8 mouse cellular contexts compared by ENCODE assay signal in genomic region chr9:41054166-41054565, GRCm38 (mm10). TPM values are rescaled to one million over a fixed set of nuclear protein-coding genes. Genes with fewer than 3 reads are reported as not detected.
A peak's percentile ranks its signal among the peaks of the same experiment; 100 is the strongest.
DNase-seq lines count a peak whose midpoint lies in the region; ATAC-seq and TF ChIP-seq lines count a peak whose summit lies in the region.

No protein-coding gene starts in this region.

- no peak for TF ChIP-seq POLR2A in olfactory bulb, adult 2 months (IDR thresholded peaks at IDR 0.05; ENCODE audit: insufficient read depth, low read depth, low read length)

- peak; percentile 64; the same call in 1 of the 2 replicates for ATAC-seq in forebrain, embryonic 16.5 days
- no peak for ATAC-seq in forebrain, embryonic 13.5 days
- no peak for ATAC-seq in liver, embryonic 11.5 days (replicated peaks; ENCODE audit: low FRiP score)

- TF ChIP-seq CTCF in olfactory bulb, adult 2 months (IDR thresholded peaks at IDR 0.05; ENCODE audit: insufficient read depth, low read depth, low read length): no peak

- WGBS in forebrain, embryonic 16.5 days: 79% methylated on average over 9 of the region's 9 CpGs
- WGBS in forebrain, embryonic 13.5 days: 85% methylated on average over 9 of the region's 9 CpGs
- WGBS in olfactory bulb, adult 2 months: 17% methylated on average over 9 of the region's 9 CpGs
- WGBS in liver, embryonic 11.5 days: 89% methylated on average over 9 of the region's 9 CpGs

- H3K9ac ChIP-seq in forebrain, embryonic 16.5 days (replicated peaks; ENCODE audit: low read depth, low read length): no peak overlapping the region
- H3K9ac ChIP-seq in forebrain, embryonic 13.5 days: no peak overlapping the region
- no peak overlapping the region for H3K9ac ChIP-seq in liver, embryonic 11.5 days (ENCODE audit: low read depth, low read length)

- H3K27me3 ChIP-seq in forebrain, embryonic 16.5 days (replicated peaks; ENCODE audit: control insufficient read depth, insufficient read depth, low read length): no peaks in the 10 kb centered on the region
- H3K27me3 ChIP-seq in forebrain, embryonic 13.5 days: no peaks in the 10 kb centered on the region
- H3K27me3 ChIP-seq in liver, embryonic 11.5 days (replicated peaks; ENCODE audit: control insufficient read depth, insufficient read depth, low read length): no peaks in the 10 kb centered on the region

- no peaks in the 10 kb centered on the region for H3K9me3 ChIP-seq in forebrain, embryonic 16.5 days (ENCODE audit: control insufficient read depth, low read length)
- H3K9me3 ChIP-seq in forebrain, embryonic 13.5 days (replicated peaks): no peaks in the 10 kb centered on the region
- H3K9me3 ChIP-seq in liver, embryonic 11.5 days (ENCODE audit: control insufficient read depth, low read length): no peaks in the 10 kb centered on the region

- no peak overlapping the region for H3K4me3 ChIP-seq in forebrain, embryonic 16.5 days (replicated peaks; ENCODE audit: low read length)
- H3K4me3 ChIP-seq in forebrain, embryonic 13.5 days: no peak overlapping the region
- H3K4me3 ChIP-seq in olfactory bulb, adult 2 months (ENCODE audit: insufficient read depth, low read depth, low read length): no peak overlapping the region
- no peak overlapping the region for H3K4me3 ChIP-seq in liver, embryonic 11.5 days (ENCODE audit: low read depth, low read length)

- peak; percentile 93 for DNase-seq in cerebellum, adult 9-11 months
- peak; percentile 89 to 96 for DNase-seq in layer of hippocampus, adult 18-20 months (ENCODE audit: low spot score in 2 of 2)
- DNase-seq in embryo, embryonic 11 days: no peak
- DNase-seq in liver, embryonic 11.5 days (ENCODE audit: low spot score): no peak
- DNase-seq in kidney, postnatal 14 days: no peak

- H3K27ac ChIP-seq in forebrain, embryonic 16.5 days (ENCODE audit: low read length): no peak overlapping the region
- H3K27ac ChIP-seq in forebrain, embryonic 13.5 days: no peak overlapping the region
- H3K27ac ChIP-seq in olfactory bulb, adult 2 months (ENCODE audit: insufficient read depth, low read depth, low read length): peak overlapping the region; percentile 66
- no peak overlapping the region for H3K27ac ChIP-seq in liver, embryonic 11.5 days (ENCODE audit: low read depth, low read length)

- no peak overlapping the region for H3K4me2 ChIP-seq in forebrain, embryonic 16.5 days (ENCODE audit: low read length)
- H3K4me2 ChIP-seq in forebrain, embryonic 13.5 days: no peak overlapping the region
- H3K4me2 ChIP-seq in liver, embryonic 11.5 days: no peak overlapping the region

- peaks cover 8% of the 10 kb centered on the region for H3K4me1 ChIP-seq in forebrain, embryonic 16.5 days (replicated peaks; ENCODE audit: control insufficient read depth, insufficient read depth, low read length)
- H3K4me1 ChIP-seq in forebrain, embryonic 13.5 days: peaks cover 11% of the 10 kb centered on the region; the same call in 1 of the 2 replicates
- H3K4me1 ChIP-seq in olfactory bulb, adult 2 months (ENCODE audit: control insufficient read depth, insufficient read depth, low read length): peaks cover 50% of the 10 kb centered on the region
- peaks cover 30% of the 10 kb centered on the region for H3K4me1 ChIP-seq in liver, embryonic 11.5 days (replicated peaks; ENCODE audit: control insufficient read depth, insufficient read depth, low read length)

- H3K36me3 ChIP-seq in forebrain, embryonic 16.5 days (ENCODE audit: control insufficient read depth, insufficient read depth): no peaks in the 10 kb centered on the region
- H3K36me3 ChIP-seq in forebrain, embryonic 13.5 days (ENCODE audit: poor library complexity, severe bottlenecking): no peaks in the 10 kb centered on the region
- no peaks in the 10 kb centered on the region for H3K36me3 ChIP-seq in liver, embryonic 11.5 days (ENCODE audit: control insufficient read depth, insufficient read depth, low read length)

RNA-seq across cellular contexts. Expression of gene Crtam, which starts 49.7 kb away (rescaled TPM):
- polyA plus RNA-seq in forebrain, embryonic 16.5 days (2015; fragmentation: Nextera tagmentation; extraction: Ambion mirVana): 0.17 TPM in 1 of 2 replicates, not detected in the other
- polyA plus RNA-seq in forebrain, embryonic 13.5 days (2015; fragmentation: Nextera tagmentation; extraction: Ambion mirVana): not detected in 2 replicates
- under 1 TPM; 0.10 to 0.20 TPM for total RNA-seq in layer of hippocampus, adult 18-20 months (2021)
- not detected in 2 replicates for polyA plus RNA-seq in olfactory bulb, adult 2 months (2012; ENCODE audit: insufficient read depth, insufficient read length, low replicate concordance, missing spikeins)
- polyA plus RNA-seq in liver, embryonic 11.5 days (2014; fragmentation: Nextera tagmentation; extraction: Ambion mirVana): 0.08 and 0.11 TPM in 2 replicates

Comparison
In these comparisons a context has a peak if more than half of its experiments do, and no peak if none do; other contexts are left out.
1. DNase-seq: peak in cerebellum, adult 9-11 months (single experiment) and layer of hippocampus, adult 18-20 months (2 of 2); none in embryo, embryonic 11 days (single experiment), liver, embryonic 11.5 days (single experiment) and kidney, postnatal 14 days (single experiment).